Mouse (Mus musculus) B cell, adult 67 days (primary cell): ENCODE data around the gene Olfr748. TPM values are rescaled to one million over a fixed set of nuclear protein-coding genes. Genes with fewer than 3 reads are reported as not detected.

ENCODE experiments used
- total RNA-seq, 2 experiments: library from RNA; stranded (reverse); gene quantifications; 4 replicates each; pipeline ENCODE4 v1.2.4; 2023

The Olfr748 gene
- not detected for total RNA-seq

GRCm38 (mm10) chr14:50707073-50707472, at the start of gene Olfr748:
Olfr748 (plus strand) TSS chr14:50707373.

GRCm38 (mm10) chr14:50693106-50693505, 14.1 kb upstream of the Olfr748 start, which contains the start of gene Olfr747:
Olfr747 (minus strand) TSS chr14:50693206.

GRCm38 (mm10) chr14:50744994-50745393, 37.8 kb downstream of the Olfr748 start, which contains the start of gene Olfr749:
Olfr749 (minus strand) TSS chr14:50745094.

Other genes with a start within 250 kb of the Olfr748 start
- not detected for gene Olfr741, start 234.6 kb upstream of the Olfr748 start, total RNA-seq
- gene Olfr742, start 203.8 kb upstream of the Olfr748 start, total RNA-seq, result not detected
- gene Olfr743, start 185.5 kb upstream of the Olfr748 start, total RNA-seq, result not detected
- gene Olfr744, start 92.5 kb upstream of the Olfr748 start, total RNA-seq, result not detected
- not detected for gene Olfr745, start 68.0 kb upstream of the Olfr748 start, total RNA-seq
- gene Olfr746, start 60.3 kb upstream of the Olfr748 start, total RNA-seq, result not detected
- not detected for gene Olfr747, start 14.2 kb upstream of the Olfr748 start, total RNA-seq
- not detected for gene Olfr749, start 37.7 kb downstream of the Olfr748 start, total RNA-seq
- gene Ttc5, start 78.1 kb downstream of the Olfr748 start, total RNA-seq, result 10 to 100 TPM; 91.2 to 96.0 TPM
- gene Ccnb1ip1, start 100.4 kb downstream of the Olfr748 start, total RNA-seq, result not detected
- gene Parp2, start 100.5 kb downstream of the Olfr748 start, total RNA-seq, result 10 to 100 TPM; 51.5 to 70.1 TPM
- gene Tep1, start 163.2 kb downstream of the Olfr748 start, total RNA-seq, result 10 to 100 TPM; 51.1 to 62.5 TPM
- gene Klhl33, start 190.1 kb downstream of the Olfr748 start, total RNA-seq, result not detected
- 10 to 100 TPM; 49.9 to 57.8 TPM for gene Osgep, start 217.5 kb downstream of the Olfr748 start, total RNA-seq
- 10 to 100 TPM; 45.1 to 50.3 TPM for gene Apex1, start 217.6 kb downstream of the Olfr748 start, total RNA-seq
- gene Pip4p1, start 223.5 kb downstream of the Olfr748 start, total RNA-seq, result 100 to 1,000 TPM; 183 to 202 TPM
- 10 to 100 TPM; 29.7 to 39.1 TPM for gene Pnp, start 223.7 kb downstream of the Olfr748 start, total RNA-seq
- 10 to 100 TPM; 25.6 to 26.2 TPM for gene Gm49342, start 237.1 kb downstream of the Olfr748 start, total RNA-seq
- 1 to 10 TPM; 1.2 to 1.9 TPM for gene Pnp2, start 248.6 kb downstream of the Olfr748 start, total RNA-seq